Mouse (Mus musculus) ES-E14 (cell line): ENCODE results near the gene Arl15. TPM values are rescaled to one million over a fixed set of nuclear protein-coding genes. Genes with fewer than 3 reads are reported as not detected.

Source experiments
- DNase-seq: peaks from one replicate; pipeline ENCODE4 v3.0.0-alpha.2; 2013; ENCODE audit warnings: low read depth, low spot score
- H3K27ac ChIP-seq: 2 replicates; pipeline ENCODE4 v1.5.1; 2012; ENCODE audit warnings: low read depth, mild to moderate bottlenecking, low read length, moderate library complexity, mixed read lengths; ENCODE audit not compliant: poor library complexity, insufficient read depth, severe bottlenecking
- H3K36me3 ChIP-seq: 2 replicates; pipeline ENCODE4 v1.6.1; 2012; ENCODE audit warnings: mild to moderate bottlenecking, low read length, moderate library complexity, mixed read lengths; ENCODE audit not compliant: control insufficient read depth, poor library complexity, insufficient read depth, severe bottlenecking
- H3K4me1 ChIP-seq, 2 experiments: fragments of 150-350 bp in 1 of 2; sonication (generic) in 1 of 2; 2 replicates each; pipeline ENCODE4 v1.6.1; 2012; ENCODE audit warnings: low read length in 2 of 2, mild to moderate bottlenecking in 1 of 2, mixed read lengths in 1 of 2; ENCODE audit not compliant: control insufficient read depth in 2 of 2, insufficient read depth in 2 of 2, poor library complexity in 1 of 2
- H3K4me3 ChIP-seq, 2 experiments: fragments of 150-350 bp in 1 of 2; sonication (generic) in 1 of 2; 2 replicates each; pipeline ENCODE4 v1.5.1; 2012; ENCODE audit warnings: low read length in 2 of 2, low read depth in 1 of 2, mild to moderate bottlenecking in 1 of 2, mixed read lengths in 1 of 2; ENCODE audit not compliant: insufficient read depth in 1 of 2, poor library complexity in 1 of 2, severe bottlenecking in 1 of 2
- H3K9ac ChIP-seq: 2 replicates; pipeline ENCODE4 v1.6.1; 2012; ENCODE audit warnings: low read depth, mild to moderate bottlenecking, low read length, mixed read lengths; ENCODE audit not compliant: poor library complexity, insufficient read depth, severe bottlenecking
- H3K9me3 ChIP-seq: fragments of 150-350 bp; sonication (generic); 2 replicates; pipeline ENCODE4 v1.6.1; 2012; ENCODE audit warnings: low read depth, mild to moderate bottlenecking, low read length; ENCODE audit not compliant: control insufficient read depth, insufficient read depth
- CHD2 ChIP-seq: IDR thresholded peaks from 2 replicates; pipeline ENCODE4 v1.6.1; 2014; ENCODE audit warnings: mild to moderate bottlenecking, low read depth, low read length, inconsistent platforms
- HCFC1 ChIP-seq: IDR thresholded peaks from 2 replicates; pipeline ENCODE4 v1.6.1; 2012; ENCODE audit warnings: low read length, inconsistent platforms, borderline replicate concordance; ENCODE audit not compliant: insufficient read depth
- MAFK ChIP-seq: IDR thresholded peaks from 2 replicates; pipeline ENCODE4 v1.6.1; 2014; ENCODE audit warnings: mild to moderate bottlenecking, low read depth, low read length, inconsistent platforms; ENCODE audit not compliant: insufficient read depth
- ZC3H11A ChIP-seq: IDR thresholded peaks from 2 replicates; pipeline ENCODE4 v1.6.1; 2012; ENCODE audit warnings: low read depth, mild to moderate bottlenecking, inconsistent platforms, low read length, borderline replicate concordance
- ZNF384 ChIP-seq: IDR thresholded peaks from 2 replicates; pipeline ENCODE4 v1.6.1; 2012; ENCODE audit warnings: low read depth, low read length, inconsistent platforms
- in situ Hi-C, 2 experiments: fragments of 600-800 bp; cut with MboI; formaldehyde crosslinking; loops; one replicate each; pipeline ENCODE4 v1.15.1; 2025; ENCODE audit warnings: low sequenced_read_pairs in 2 of 2, inconsistent platforms in 1 of 2; ENCODE audit not compliant: unreplicated experiment in 2 of 2
- total RNA-seq: library from RNA; depleted of rRNA; stranded (reverse); fragments of 300-350 nt; gene quantifications from 2 replicates; pipeline ENCODE4 v1.2.3, GENCODE M21; 2012

Gene Arl15
- total RNA-seq, 1 experiment: 15.1 TPM

- no peak for TF ChIP-seq CHD2
- no peak for TF ChIP-seq ZC3H11A
- TF ChIP-seq ZNF384: no peak
- no peak for TF ChIP-seq MAFK
- no peak for TF ChIP-seq HCFC1
- Histone ChIP-seq H3K4me1 (peaks cover 11 to 19% of the 10 kb centered on the region in 2 experiments; a peak in 3 of 4 replicates), H3K4me3 (peak overlapping the region in 1 of 2 experiments; percentile 24; a peak in 2 of 4 replicates), H3K27ac (no peak overlapping the region), H3K9ac (no peak overlapping the region; the same call in 1 of the 2 replicates), H3K36me3 (no peaks in the 10 kb centered on the region), H3K9me3 (no peaks in the 10 kb centered on the region)
- DNase-seq: no peak
- in situ Hi-C loops: loop anchor here (25.0 kb wide), 2 partner anchors 898 to 1073 kb away; no protein-coding TSS in a partner anchor
These were observed 95.1 kb downstream of the Arl15 start for GRCm38 (mm10) chr13:113889140-113890055.

- no peak overlapping the region for H3K4me3 ChIP-seq
- no peak for TF ChIP-seq HCFC1
- TF ChIP-seq CHD2: no peak
- TF ChIP-seq ZC3H11A: no peak
- no peak for TF ChIP-seq ZNF384
- TF ChIP-seq MAFK: no peak
- H3K9ac ChIP-seq: no peak overlapping the region
- H3K4me1 ChIP-seq: 0 out of 4 replicates have a peak, but pooled peaks cover 0 to 2% of the 10 kb centered on the region in 2 experiments
- no peak for DNase-seq
- no peaks in the 10 kb centered on the region for H3K9me3 ChIP-seq
- H3K27ac ChIP-seq: no peak overlapping the region
- in situ Hi-C loops: loop anchor here (25.0 kb wide), 2 partner anchors 891 to 1066 kb away; no protein-coding TSS in a partner anchor
- H3K36me3 ChIP-seq: no peaks in the 10 kb centered on the region
These were observed 102.4 kb downstream of the Arl15 start for GRCm38 (mm10) chr13:113896684-113897083.

- no peaks in the 10 kb centered on the region for H3K36me3 ChIP-seq
- H3K4me1 ChIP-seq: 0 out of 4 replicates have a peak, but pooled peaks cover 0 to 2% of the 10 kb centered on the region in 2 experiments
- no peak for DNase-seq
- H3K4me3 ChIP-seq: no peak overlapping the region
- no peak overlapping the region for H3K9ac ChIP-seq
- in situ Hi-C loops: loop anchor here (25.0 kb wide), 2 partner anchors 890 to 1065 kb away; no protein-coding TSS in a partner anchor
- no peak for TF ChIP-seq MAFK
- TF ChIP-seq HCFC1: no peak
- H3K27ac ChIP-seq: no peak overlapping the region
- H3K9me3 ChIP-seq: no peaks in the 10 kb centered on the region
These were observed 103.2 kb downstream of the Arl15 start for GRCm38 (mm10) chr13:113897498-113897897.

GRCm38 (mm10) chr13:113897951-113898350 lies 103.6 kb downstream of the Arl15 start:
- TF ChIP-seq ZNF384: no peak
- TF ChIP-seq CHD2: no peak
- TF ChIP-seq HCFC1: no peak
- no peak for TF ChIP-seq ZC3H11A
- no peak for TF ChIP-seq MAFK
- H3K9ac ChIP-seq: no peak overlapping the region
- no peaks in the 10 kb centered on the region for H3K9me3 ChIP-seq
- in situ Hi-C loops: loop anchor here (25.0 kb wide), 2 partner anchors 889 to 1064 kb away; no protein-coding TSS in a partner anchor
- no peak overlapping the region for H3K27ac ChIP-seq
- H3K4me1 ChIP-seq: 0 out of 4 replicates have a peak, but pooled peaks cover 0 to 2% of the 10 kb centered on the region in 2 experiments
- H3K36me3 ChIP-seq: no peaks in the 10 kb centered on the region
- no peak for DNase-seq
- no peak overlapping the region for H3K4me3 ChIP-seq
